Comparison of ENCODE assay signal across 13 mouse cellular contexts in genomic region chr2:106038286-106038685, GRCm38 (mm10). TPM values are rescaled to one million over a fixed set of nuclear protein-coding genes. Genes with fewer than 3 reads are reported as not detected.
DNase-seq lines count a peak whose midpoint lies in the region.
"Had no signal": no experiment of that assay in that cellular context is flagged by ENCODE, and none has a peak within 500 bp of the region (broad histone marks: within the 10 kb centered on the region; RNA-seq: fewer than 3 reads in every experiment).

No protein-coding gene starts in this region.

- peak; percentile 22 for DNase-seq in embryo, embryonic 10 days (ENCODE audit: low spot score)
- DNase-seq in embryo, embryonic 9.5 days (ENCODE audit: extremely low spot score) = no peak
- DNase-seq in kidney, postnatal 4 days = peak; percentile 3 to 4
- DNase-seq in kidney, adult 18-20 months = no peak
- peak; percentile 87 for DNase-seq in brain, adult 2 months (ENCODE audit: low read depth, low spot score)
- peak; percentile 3 to 26 for DNase-seq in left cerebral cortex, adult 8-10 months (ENCODE audit: low spot score in 2 of 2)
- DNase-seq in adrenal gland, postnatal 25 days = no peak
- DNase-seq in gastrocnemius, adult 18-20 months (ENCODE audit: low spot score) = no peak
- DNase-seq: adrenal gland, adult 8-10 months; cerebellum, adult 11 months; gastrocnemius, adult 2 months; heart, adult 2 months; heart, postnatal 10 days had no signal

RNA-seq across cellular contexts. Expression of gene Dnajc24, which starts 34.9 kb away (rescaled TPM):
- 10 to 100 TPM; 15.3 to 26.3 (median 23.1) TPM for total RNA-seq in left cerebral cortex, adult 8-10 months (2022)
- total RNA-seq in adrenal gland, postnatal 25 days (2021) = 32.5 and 41.5 TPM in 2 replicates
- 1 to 10 TPM; 6.0 to 6.5 TPM for total RNA-seq in gastrocnemius, adult 18-20 months (2021)

Comparison
In these comparisons a context has a peak if more than half of its experiments do, and no peak if none do; other contexts are left out.
1. DNase-seq: peak in embryo, embryonic 10 days (single experiment), kidney, postnatal 4 days (2 of 2), brain, adult 2 months (single experiment) and left cerebral cortex, adult 8-10 months (2 of 2); none in embryo, embryonic 9.5 days (single experiment), kidney, adult 18-20 months (single experiment), adrenal gland, postnatal 25 days (single experiment) and gastrocnemius, adult 18-20 months (single experiment).